Mouse (Mus musculus): ENCODE data around the gene Fgf22. TPM values are rescaled to one million over a fixed set of nuclear protein-coding genes. Genes with fewer than 3 reads are reported as not detected.
A peak's percentile ranks its signal among the peaks of the same experiment; 100 is the strongest.

Fgf22 gene
- polyA plus RNA-seq, 1 experiment, result not detected

DNA sequence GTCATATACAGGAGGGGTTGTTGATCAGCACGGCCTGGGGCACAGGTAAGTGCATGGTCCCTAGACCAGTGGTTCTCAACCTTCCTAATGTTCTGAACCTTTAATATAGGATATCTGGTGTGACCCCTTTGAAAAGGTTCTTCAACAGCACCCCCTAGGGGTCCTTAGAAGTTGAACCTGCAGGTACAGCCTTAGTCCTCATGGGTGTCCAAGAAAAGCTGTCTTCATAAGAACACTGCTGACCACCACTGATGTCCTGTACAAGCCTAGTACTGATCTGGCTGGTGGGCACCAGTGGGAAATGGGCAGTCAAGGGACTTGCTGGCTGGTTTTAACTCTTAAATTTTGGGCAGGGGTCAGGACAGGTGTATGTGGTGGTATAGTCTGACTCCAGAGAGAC lies 42.8 kb upstream of the Fgf22 start:
- H3K27me3 ChIP-seq (replicated peaks; ENCODE audit: control insufficient read depth, insufficient read depth, low read length), result no peaks in the 10 kb centered on the region
- DNase-seq, result no peak
- WGBS, result 86% methylated on average over 1 of the region's 1 CpGs

GRCm38 (mm10) chr10:79712499-79713126 lies 42.3 kb upstream of the Fgf22 start:
- Histone ChIP-seq H3K4me3 (ENCODE audit: insufficient read depth, low read depth, low read length) (no peak overlapping the region), H3K27me3 (replicated peaks; ENCODE audit: control insufficient read depth, insufficient read depth, low read length) (no peaks in the 10 kb centered on the region), H3K27ac (ENCODE audit: insufficient read depth, low read depth, low read length) (no peak overlapping the region), H3K4me1 (ENCODE audit: control insufficient read depth, insufficient read depth, low read length) (peaks cover 2% of the 10 kb centered on the region; the same call in 1 of the 2 replicates), H3K36me3 (ENCODE audit: control insufficient read depth, insufficient read depth, low read length) (no peaks in the 10 kb centered on the region)
- TF ChIP-seq CTCF (conservative IDR thresholded peaks at IDR 0.05; ENCODE audit: insufficient read depth, insufficient read length, low read depth, low read length), result peak; percentile 81
- TF ChIP-seq POLR2A (IDR thresholded peaks at IDR 0.05; ENCODE audit: low read depth, low read length), result no peak
- peak; percentile 77 for DNase-seq
- 13% methylated on average over 6 of the region's 6 CpGs for WGBS

More for the DNA sequence above, 42.8 kb upstream of the Fgf22 start:
- no peaks in the 10 kb centered on the region for H3K36me3 ChIP-seq (ENCODE audit: control insufficient read depth, insufficient read depth, low read length)
- H3K4me1 ChIP-seq (ENCODE audit: control insufficient read depth, insufficient read depth, low read length), result peaks cover 6% of the 10 kb centered on the region
- no peak overlapping the region for H3K4me3 ChIP-seq (ENCODE audit: insufficient read depth, low read depth, low read length)
- no peak overlapping the region for H3K27ac ChIP-seq (ENCODE audit: insufficient read depth, low read depth, low read length)
- TF ChIP-seq POLR2A (IDR thresholded peaks at IDR 0.05; ENCODE audit: low read depth, low read length), result no peak
- peak; percentile 27 for TF ChIP-seq CTCF (conservative IDR thresholded peaks at IDR 0.05; ENCODE audit: insufficient read depth, insufficient read length, low read depth, low read length)

DNA sequence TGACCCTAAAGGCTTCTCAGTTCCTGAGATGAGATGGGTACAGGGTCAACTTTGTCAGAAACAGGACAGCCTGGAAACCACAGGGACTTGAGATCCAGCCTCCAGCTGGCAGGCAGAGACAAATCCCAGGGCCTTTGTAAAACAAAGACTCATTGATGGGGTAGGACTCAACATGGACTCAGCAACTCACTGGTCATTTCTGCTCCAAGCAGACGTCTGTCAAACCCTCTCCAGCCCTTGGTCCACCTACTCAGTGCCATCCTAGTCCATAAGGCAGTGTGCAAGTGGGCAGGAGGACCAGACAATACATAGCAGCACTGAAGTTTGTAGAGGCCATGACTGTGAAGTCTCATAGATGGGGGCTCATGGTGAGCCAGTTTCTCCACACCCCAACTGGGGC lies 41.7 kb upstream of the Fgf22 start:
- H3K4me1 ChIP-seq (ENCODE audit: control insufficient read depth, insufficient read depth, low read length), result no peaks in the 10 kb centered on the region
- H3K27ac ChIP-seq (ENCODE audit: insufficient read depth, low read depth, low read length), result no peak overlapping the region
- TF ChIP-seq POLR2A (IDR thresholded peaks at IDR 0.05; ENCODE audit: low read depth, low read length), result no peak
- H3K27me3 ChIP-seq (replicated peaks; ENCODE audit: control insufficient read depth, insufficient read depth, low read length), result no peaks in the 10 kb centered on the region
- WGBS, result 38% methylated on average over 1 of the region's 1 CpGs
- no peaks in the 10 kb centered on the region for H3K36me3 ChIP-seq (ENCODE audit: control insufficient read depth, insufficient read depth, low read length)
- DNase-seq, result no peak
- H3K4me3 ChIP-seq (ENCODE audit: insufficient read depth, low read depth, low read length), result no peak overlapping the region

- DNase-seq, result no peak
- no peaks in the 10 kb centered on the region for H3K27me3 ChIP-seq (replicated peaks; ENCODE audit: control insufficient read depth, insufficient read depth, low read length)
- H3K36me3 ChIP-seq (ENCODE audit: control insufficient read depth, insufficient read depth, low read length), result no peaks in the 10 kb centered on the region
- H3K4me3 ChIP-seq (ENCODE audit: insufficient read depth, low read depth, low read length), result no peak overlapping the region
- H3K4me1 ChIP-seq (ENCODE audit: control insufficient read depth, insufficient read depth, low read length), result no peaks in the 10 kb centered on the region
- H3K27ac ChIP-seq (ENCODE audit: insufficient read depth, low read depth, low read length), result no peak overlapping the region
- TF ChIP-seq POLR2A (IDR thresholded peaks at IDR 0.05; ENCODE audit: low read depth, low read length) (no peak), CTCF (conservative IDR thresholded peaks at IDR 0.05; ENCODE audit: insufficient read depth, insufficient read length, low read depth, low read length) (no peak)
- 58% methylated on average over 4 of the region's 4 CpGs for WGBS
Measured at GRCm38 (mm10) chr10:79714996-79715395, 39.9 kb upstream of the Fgf22 start.

- peak within 1 kb of the TSS; percentile 42 for H3K4me3 ChIP-seq (ENCODE audit: insufficient read depth, low read depth, low read length)
- no peaks in the 10 kb centered on the region for H3K27me3 ChIP-seq (replicated peaks; ENCODE audit: control insufficient read depth, insufficient read depth, low read length)
- no peak within 1 kb of the TSS for H3K27ac ChIP-seq (ENCODE audit: insufficient read depth, low read depth, low read length)
- TF ChIP-seq CTCF (conservative IDR thresholded peaks at IDR 0.05; ENCODE audit: insufficient read depth, insufficient read length, low read depth, low read length) (no peak), POLR2A (IDR thresholded peaks at IDR 0.05; ENCODE audit: low read depth, low read length) (no peak)
- no peak for DNase-seq
- H3K36me3 ChIP-seq (ENCODE audit: control insufficient read depth, insufficient read depth, low read length), result no peaks in the 10 kb centered on the region
- 2% methylated on average over 76 of the region's 91 CpGs for WGBS
- H3K4me1 ChIP-seq (ENCODE audit: control insufficient read depth, insufficient read depth, low read length), result no peaks in the 10 kb centered on the region
Measured at GRCm38 (mm10) chr10:79716254-79716987, 38.5 kb upstream of the Fgf22 start, which contains the start of gene Hcn2. Gene Hcn2 (plus strand): TSS chr10:79716634.

GRCm38 (mm10) chr10:79716988-79717355 lies 37.9 kb upstream of the Fgf22 start:
- H3K27ac ChIP-seq (ENCODE audit: insufficient read depth, low read depth, low read length), result no peak overlapping the region
- no peaks in the 10 kb centered on the region for H3K4me1 ChIP-seq (ENCODE audit: control insufficient read depth, insufficient read depth, low read length)
- no peaks in the 10 kb centered on the region for H3K36me3 ChIP-seq (ENCODE audit: control insufficient read depth, insufficient read depth, low read length)
- WGBS, result under 1% methylated on average over 44 of the region's 44 CpGs
- peak overlapping the region; percentile 42 for H3K4me3 ChIP-seq (ENCODE audit: insufficient read depth, low read depth, low read length)
- no peaks in the 10 kb centered on the region for H3K27me3 ChIP-seq (replicated peaks; ENCODE audit: control insufficient read depth, insufficient read depth, low read length)
- no peak for TF ChIP-seq CTCF (conservative IDR thresholded peaks at IDR 0.05; ENCODE audit: insufficient read depth, insufficient read length, low read depth, low read length)
- no peak for TF ChIP-seq POLR2A (IDR thresholded peaks at IDR 0.05; ENCODE audit: low read depth, low read length)
- DNase-seq, result no peak

DNA sequence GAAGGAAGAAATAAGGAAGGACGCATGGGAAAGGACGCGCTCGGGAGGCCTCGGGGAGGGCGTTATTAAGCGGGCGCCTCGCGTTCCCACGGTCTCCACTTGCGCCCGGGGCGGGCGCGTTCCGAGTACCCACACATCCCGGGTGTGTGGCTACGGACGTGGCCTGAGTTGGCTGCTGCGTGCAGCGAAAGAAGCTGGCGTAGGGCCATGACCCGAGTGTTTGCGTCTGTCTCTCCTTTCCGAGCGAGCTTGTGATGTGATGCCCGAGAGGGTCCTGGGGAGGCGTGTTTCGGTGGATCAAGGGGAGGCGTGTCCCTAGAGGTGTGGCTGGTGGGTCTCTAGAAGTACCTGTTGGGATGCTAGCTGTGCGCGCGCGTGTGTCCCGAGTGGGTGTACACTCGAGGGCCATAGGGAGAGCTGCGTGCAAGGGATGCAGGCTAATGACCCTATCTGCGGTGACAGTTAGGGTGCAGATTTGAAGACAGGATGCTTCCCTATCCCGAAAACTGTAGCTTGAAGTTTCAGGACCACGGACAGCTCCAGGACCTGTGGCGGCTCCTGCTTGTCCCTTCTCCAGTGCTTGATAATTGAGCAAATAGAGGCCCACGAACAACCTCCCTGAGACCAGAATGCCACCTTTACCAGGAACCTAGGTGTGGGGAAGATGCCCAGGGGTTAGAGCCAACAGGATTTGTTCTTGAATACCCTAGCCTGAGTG lies 37.1 kb upstream of the Fgf22 start:
- peak; percentile 76 for DNase-seq
- no peaks in the 10 kb centered on the region for H3K36me3 ChIP-seq (ENCODE audit: control insufficient read depth, insufficient read depth, low read length)
- no peaks in the 10 kb centered on the region for H3K27me3 ChIP-seq (replicated peaks; ENCODE audit: control insufficient read depth, insufficient read depth, low read length)
- H3K27ac ChIP-seq (ENCODE audit: insufficient read depth, low read depth, low read length), result no peak overlapping the region
- TF ChIP-seq POLR2A (IDR thresholded peaks at IDR 0.05; ENCODE audit: low read depth, low read length), result no peak
- no peak for TF ChIP-seq CTCF (conservative IDR thresholded peaks at IDR 0.05; ENCODE audit: insufficient read depth, insufficient read length, low read depth, low read length)
- H3K4me3 ChIP-seq (ENCODE audit: insufficient read depth, low read depth, low read length), result no peak overlapping the region
- WGBS, result 2% methylated on average over 43 of the region's 43 CpGs
- no peaks in the 10 kb centered on the region for H3K4me1 ChIP-seq (ENCODE audit: control insufficient read depth, insufficient read depth, low read length)

All from kidney, adult 2 months (tissue).